Mouse (Mus musculus) heart, embryonic 11.5 days (tissue): ENCODE results near the gene Slc37a2. TPM values are rescaled to one million over a fixed set of nuclear protein-coding genes. Genes with fewer than 3 reads are reported as not detected.

Experiments
- polyA plus RNA-seq: library from polyadenylated mRNA; unstranded; fragments of >200 nt; fragmentation: Nextera tagmentation; extraction: Ambion mirVana; gene quantifications from 2 replicates; pipeline ENCODE4 v1.2.1, GENCODE M21; 2014

The Slc37a2 gene
- polyA plus RNA-seq, 1 experiment from 2014 or later: 0.94 TPM

Other genes starting within 250 kb of the Slc37a2 start
- 5.2 and 6.3 TPM in 2 replicates for gene Pknox2, start 108.3 kb downstream of the Slc37a2 start, polyA plus RNA-seq
- gene Tmem218, start 47.5 kb downstream of the Slc37a2 start, polyA plus RNA-seq: 8.2 and 8.7 TPM in 2 replicates
- gene Ccdc15, start 92.7 kb upstream of the Slc37a2 start, polyA plus RNA-seq: 3.4 and 5.3 TPM in 2 replicates
- gene Hepacam, start 111.6 kb upstream of the Slc37a2 start, polyA plus RNA-seq: not detected in 2 replicates
- gene Robo4, start 146.2 kb upstream of the Slc37a2 start, polyA plus RNA-seq: 2.5 and 3.3 TPM in 2 replicates
- 0.29 and 0.35 TPM in 2 replicates for gene Robo3, start 177.5 kb upstream of the Slc37a2 start, polyA plus RNA-seq
- 20.2 and 20.5 TPM in 2 replicates for gene Msantd2, start 233.6 kb upstream of the Slc37a2 start, polyA plus RNA-seq